Mouse (Mus musculus): ENCODE data around the gene Lamp2. TPM values are rescaled to one million over a fixed set of nuclear protein-coding genes. Genes with fewer than 3 reads are reported as not detected.
"Not testable (repeated sequence)": the region's sequence is repeated elsewhere in the genome, so short reads cannot be mapped to it uniquely, and the experiment has no call there.

Gene Lamp2
- polyA plus RNA-seq, 1 experiment from 2014 or later = 185 TPM

GRCm38 (mm10) chrX:38403879-38404278, 52.4 kb downstream of the Lamp2 start:
- ATAC-seq (ENCODE audit: low read depth) = no peak
- H3K27me3 ChIP-seq (replicated peaks; ENCODE audit: control insufficient read depth, insufficient read depth, low read length) = no peaks in the 10 kb centered on the region
- no peak overlapping the region for H3K9ac ChIP-seq (ENCODE audit: low read depth, low read length)
- no peaks in the 10 kb centered on the region for H3K4me1 ChIP-seq (ENCODE audit: control insufficient read depth, insufficient read depth, low read length)
- H3K36me3 ChIP-seq (ENCODE audit: control insufficient read depth, insufficient read depth, low read length) = no peaks in the 10 kb centered on the region
- WGBS = 74% methylated on average over 3 of the region's 3 CpGs
- no peak for DNase-seq (ENCODE audit: low spot score)
- no peak overlapping the region for H3K4me2 ChIP-seq (ENCODE audit: low read depth, low read length)
- no peak overlapping the region for H3K27ac ChIP-seq (replicated peaks; ENCODE audit: low read depth, low read length)
- no peaks in the 10 kb centered on the region for H3K9me3 ChIP-seq (ENCODE audit: control insufficient read depth, low read length)
- H3K4me3 ChIP-seq (ENCODE audit: low read depth, low read length) = no peak overlapping the region

DNA sequence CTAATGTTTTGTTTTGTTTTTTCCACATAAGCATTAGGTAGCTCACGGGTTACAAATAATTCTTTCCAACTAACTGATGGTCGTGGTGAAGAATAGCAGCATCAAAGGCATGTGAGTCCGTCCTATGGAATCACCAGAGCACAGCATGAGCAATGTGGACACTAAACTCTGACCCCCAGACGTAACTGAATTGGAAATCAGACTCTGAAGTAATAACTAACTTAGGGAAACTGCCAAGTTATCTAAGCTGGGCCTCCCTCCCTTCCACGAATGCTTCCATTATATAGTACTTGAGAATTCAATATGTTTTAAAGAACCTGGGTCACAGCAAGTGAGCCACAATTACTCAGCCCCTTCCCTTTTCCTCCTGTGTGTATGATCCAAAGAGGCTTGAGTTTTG, 53.3 kb downstream of the Lamp2 start:
- Histone ChIP-seq H3K27ac (replicated peaks; ENCODE audit: low read depth, low read length) (no peak overlapping the region), H3K4me2 (ENCODE audit: low read depth, low read length) (no peak overlapping the region), H3K9me3 (ENCODE audit: control insufficient read depth, low read length) (no peaks in the 10 kb centered on the region), H3K4me1 (ENCODE audit: control insufficient read depth, insufficient read depth, low read length) (no peaks in the 10 kb centered on the region), H3K36me3 (ENCODE audit: control insufficient read depth, insufficient read depth, low read length) (no peaks in the 10 kb centered on the region), H3K9ac (ENCODE audit: low read depth, low read length) (no peak overlapping the region), H3K27me3 (replicated peaks; ENCODE audit: control insufficient read depth, insufficient read depth, low read length) (no peaks in the 10 kb centered on the region), H3K4me3 (ENCODE audit: low read depth, low read length) (no peak overlapping the region)
- no peak for DNase-seq (ENCODE audit: low spot score)
- WGBS = 73% methylated on average over 5 of the region's 5 CpGs
- ATAC-seq (ENCODE audit: low read depth) = no peak

- Histone ChIP-seq H3K27ac (replicated peaks; ENCODE audit: low read depth, low read length) (no peak overlapping the region; the same call in 1 of the 2 replicates), H3K9ac (ENCODE audit: low read depth, low read length) (no peak overlapping the region), H3K4me2 (ENCODE audit: low read depth, low read length) (no peak overlapping the region), H3K4me1 (ENCODE audit: control insufficient read depth, insufficient read depth, low read length) (no peaks in the 10 kb centered on the region), H3K36me3 (ENCODE audit: control insufficient read depth, insufficient read depth, low read length) (no peaks in the 10 kb centered on the region), H3K9me3 (ENCODE audit: control insufficient read depth, low read length) (no peaks in the 10 kb centered on the region), H3K27me3 (replicated peaks; ENCODE audit: control insufficient read depth, insufficient read depth, low read length) (no peaks in the 10 kb centered on the region), H3K4me3 (ENCODE audit: low read depth, low read length) (no peak overlapping the region)
- peak; percentile 45 for DNase-seq (ENCODE audit: low spot score)
- no peak for ATAC-seq (ENCODE audit: low read depth)
- WGBS = 41% methylated on average over 6 of the region's 6 CpGs
Observed at GRCm38 (mm10) chrX:38402004-38402403, 54.2 kb downstream of the Lamp2 start.

GRCm38 (mm10) chrX:38400616-38401015, 55.6 kb downstream of the Lamp2 start:
- no peaks in the 10 kb centered on the region for H3K9me3 ChIP-seq (ENCODE audit: control insufficient read depth, low read length)
- H3K36me3 ChIP-seq (ENCODE audit: control insufficient read depth, insufficient read depth, low read length) = no peaks in the 10 kb centered on the region
- 66% methylated on average over 3 of the region's 3 CpGs for WGBS
- H3K4me1 ChIP-seq (ENCODE audit: control insufficient read depth, insufficient read depth, low read length) = no peaks in the 10 kb centered on the region
- H3K4me2 ChIP-seq (ENCODE audit: low read depth, low read length) = no peak overlapping the region
- H3K27me3 ChIP-seq (replicated peaks; ENCODE audit: control insufficient read depth, insufficient read depth, low read length) = no peaks in the 10 kb centered on the region
- DNase-seq (ENCODE audit: low spot score) (no peak), ATAC-seq (ENCODE audit: low read depth) (no peak)
- H3K27ac ChIP-seq (replicated peaks; ENCODE audit: low read depth, low read length) = no peak overlapping the region
- no peak overlapping the region for H3K9ac ChIP-seq (ENCODE audit: low read depth, low read length)
- H3K4me3 ChIP-seq (ENCODE audit: low read depth, low read length) = no peak overlapping the region

DNA sequence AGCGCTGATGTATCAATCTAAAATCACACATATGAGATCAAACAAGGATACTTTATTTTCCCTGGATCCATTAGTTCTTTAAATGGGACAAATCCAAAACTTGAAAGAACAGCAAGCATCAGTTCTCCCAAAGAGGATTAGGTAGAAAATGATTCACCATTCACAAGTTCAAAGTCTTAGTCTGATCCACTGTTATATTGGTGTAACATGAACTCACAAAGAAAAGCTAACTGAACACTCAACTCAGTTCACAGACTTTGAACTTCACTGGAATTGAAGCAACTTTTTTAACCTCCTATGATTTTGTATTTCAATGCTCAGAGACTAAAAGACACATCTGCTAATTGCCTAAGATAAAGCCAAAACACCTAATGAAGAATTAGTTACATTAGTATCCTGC, 56.6 kb downstream of the Lamp2 start:
- Histone ChIP-seq H3K4me1 (ENCODE audit: control insufficient read depth, insufficient read depth, low read length) (no peaks in the 10 kb centered on the region), H3K4me3 (ENCODE audit: low read depth, low read length) (no peak overlapping the region), H3K9me3 (ENCODE audit: control insufficient read depth, low read length) (no peaks in the 10 kb centered on the region), H3K27me3 (replicated peaks; ENCODE audit: control insufficient read depth, insufficient read depth, low read length) (no peaks in the 10 kb centered on the region), H3K9ac (ENCODE audit: low read depth, low read length) (no peak overlapping the region), H3K27ac (replicated peaks; ENCODE audit: low read depth, low read length) (no peak overlapping the region), H3K36me3 (ENCODE audit: control insufficient read depth, insufficient read depth, low read length) (no peaks in the 10 kb centered on the region), H3K4me2 (ENCODE audit: low read depth, low read length) (no peak overlapping the region)
- no peak for ATAC-seq (ENCODE audit: low read depth)
- no peak for DNase-seq (ENCODE audit: low spot score)
- WGBS = 97% methylated on average over 1 of the region's 1 CpGs

DNA sequence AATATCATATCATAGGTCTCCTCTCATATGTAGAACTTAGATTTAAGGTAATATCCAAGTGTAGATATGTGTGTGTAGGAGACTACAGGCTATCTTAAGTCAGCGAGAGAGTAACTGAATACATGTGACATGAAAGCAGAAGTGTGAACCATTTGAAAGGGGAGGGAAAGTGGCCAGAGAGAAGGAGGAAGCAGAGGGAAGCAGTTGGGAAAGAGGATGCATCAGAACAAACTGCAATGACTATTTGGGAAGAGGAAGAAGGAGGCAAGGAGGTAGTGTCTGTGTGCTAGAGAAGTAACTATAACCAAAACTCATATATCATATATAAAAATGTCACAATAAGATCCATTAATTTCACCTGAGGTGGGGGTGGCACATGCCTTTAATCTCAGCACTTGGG, 83.1 kb downstream of the Lamp2 start:
- 76% methylated on average over 1 of the region's 1 CpGs for WGBS
- ATAC-seq (ENCODE audit: low read depth); H3K27ac ChIP-seq (replicated peaks; ENCODE audit: low read depth, low read length); H3K36me3 ChIP-seq (ENCODE audit: control insufficient read depth, insufficient read depth, low read length); DNase-seq (ENCODE audit: low spot score); H3K27me3 ChIP-seq (replicated peaks; ENCODE audit: control insufficient read depth, insufficient read depth, low read length); H3K9ac ChIP-seq (ENCODE audit: low read depth, low read length); H3K4me1 ChIP-seq (ENCODE audit: control insufficient read depth, insufficient read depth, low read length); H3K4me3 ChIP-seq (ENCODE audit: low read depth, low read length); H3K4me2 ChIP-seq (ENCODE audit: low read depth, low read length); H3K9me3 ChIP-seq (ENCODE audit: control insufficient read depth, low read length): not testable (repeated sequence)

- not testable (repeated sequence) for ATAC-seq (ENCODE audit: low read depth)
- WGBS = 76% methylated on average over 1 of the region's 1 CpGs
Observed at GRCm38 (mm10) chrX:38364621-38365020, 91.6 kb downstream of the Lamp2 start.

GRCm38 (mm10) chrX:38362016-38362415, 94.2 kb downstream of the Lamp2 start:
- WGBS = 66% methylated on average over 8 of the region's 8 CpGs
- Histone ChIP-seq H3K4me1 (ENCODE audit: control insufficient read depth, insufficient read depth, low read length) (no peaks in the 10 kb centered on the region), H3K27me3 (replicated peaks; ENCODE audit: control insufficient read depth, insufficient read depth, low read length) (no peaks in the 10 kb centered on the region), H3K4me3 (ENCODE audit: low read depth, low read length) (no peak overlapping the region), H3K9ac (ENCODE audit: low read depth, low read length) (no peak overlapping the region), H3K36me3 (ENCODE audit: control insufficient read depth, insufficient read depth, low read length) (no peaks in the 10 kb centered on the region), H3K4me2 (ENCODE audit: low read depth, low read length) (no peak overlapping the region), H3K27ac (replicated peaks; ENCODE audit: low read depth, low read length) (no peak overlapping the region), H3K9me3 (ENCODE audit: control insufficient read depth, low read length) (no peaks in the 10 kb centered on the region)
- ATAC-seq (ENCODE audit: low read depth) = no peak
- no peak for DNase-seq (ENCODE audit: low spot score)

More at GRCm38 (mm10) chrX:38364621-38365020, 91.6 kb downstream of the Lamp2 start:
- not testable (repeated sequence) for DNase-seq (ENCODE audit: low spot score); H3K4me3 ChIP-seq (ENCODE audit: low read depth, low read length); H3K27ac ChIP-seq (replicated peaks; ENCODE audit: low read depth, low read length); H3K4me1 ChIP-seq (ENCODE audit: control insufficient read depth, insufficient read depth, low read length); H3K9ac ChIP-seq (ENCODE audit: low read depth, low read length); H3K9me3 ChIP-seq (ENCODE audit: control insufficient read depth, low read length); H3K27me3 ChIP-seq (replicated peaks; ENCODE audit: control insufficient read depth, insufficient read depth, low read length); H3K4me2 ChIP-seq (ENCODE audit: low read depth, low read length); H3K36me3 ChIP-seq (ENCODE audit: control insufficient read depth, insufficient read depth, low read length)

All from embryonic facial prominence, embryonic 14.5 days (tissue).